Mouse (Mus musculus) embryonic fibroblast, embryonic 13.5 days (primary cell): Measurements from ENCODE around the gene Ttc13.

ENCODE experiments used
- CTCF ChIP-seq: IDR thresholded peaks from 2 replicates; pipeline ENCODE4 v1.5.1; 2011; ENCODE audit warnings: mild to moderate bottlenecking, control low read depth, low read length, moderate library complexity, borderline replicate concordance; ENCODE audit not compliant: insufficient read depth
- POLR2A ChIP-seq: IDR thresholded peaks from 2 replicates; pipeline ENCODE4 v1.6.1; 2011; ENCODE audit warnings: low read depth, mild to moderate bottlenecking, control low read depth, low read length, moderate library complexity

DNA sequence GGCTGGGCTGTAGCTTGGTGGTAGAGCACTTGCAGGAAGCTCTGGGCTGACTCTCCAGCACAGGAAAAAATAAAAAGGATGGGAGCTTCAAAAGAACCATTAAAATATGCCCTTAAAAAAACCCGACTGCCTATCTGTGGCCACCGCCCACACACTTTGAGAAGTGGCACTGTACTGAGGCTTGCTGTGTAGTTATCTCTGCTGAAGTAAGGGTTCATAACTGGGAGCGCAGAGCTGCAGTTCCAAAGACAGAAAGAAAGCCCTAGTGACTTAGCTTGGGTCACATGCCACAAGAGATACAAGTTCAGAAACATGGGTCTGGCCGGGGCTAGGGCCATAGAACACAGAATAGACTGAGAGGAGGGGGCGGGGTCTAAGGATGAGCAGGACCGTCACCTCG, 63.8 kb downstream of the Ttc13 start:
- no peak for TF ChIP-seq CTCF
- TF ChIP-seq POLR2A = no peak
